Mouse (Mus musculus): ENCODE measurements around the gene Smad6.

DNA sequence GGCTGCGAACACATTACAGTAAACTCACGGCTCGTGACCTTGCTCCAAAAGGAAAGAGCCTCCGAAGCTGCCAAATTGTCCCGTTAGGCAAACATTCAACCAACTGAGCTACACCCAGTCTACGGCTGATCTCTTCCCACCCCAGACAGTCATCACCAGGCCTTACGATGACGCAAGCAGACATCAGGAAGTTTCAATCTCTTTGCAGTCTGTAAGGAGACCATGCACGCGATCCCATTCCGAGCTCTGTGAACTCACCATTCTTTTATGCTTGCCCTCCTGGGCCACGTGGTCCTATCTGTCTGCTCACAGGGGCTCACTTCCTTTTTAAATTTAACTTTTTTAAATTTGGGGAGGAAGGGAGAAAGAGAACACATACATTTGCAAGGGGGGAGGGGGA lies 32.6 kb downstream of the Smad6 start:
- no peak for TF ChIP-seq POLR2A (IDR thresholded peaks at IDR 0.05; ENCODE audit: extremely low read depth, insufficient read depth, low read length)
- TF ChIP-seq CTCF (IDR thresholded peaks at IDR 0.05; ENCODE audit: extremely low read depth, insufficient read depth, low read length), result no peak
